Mouse (Mus musculus): ENCODE results near the gene Wnt2b. TPM values are rescaled to one million over a fixed set of nuclear protein-coding genes. Genes with fewer than 3 reads are reported as not detected.

Gene Wnt2b
- polyA plus RNA-seq, 1 experiment, result 0.13 TPM

GRCm38 (mm10) chr3:105005561-105006065 lies 43.9 kb upstream of the Wnt2b start:
- Histone ChIP-seq H3K4me3 (no peak overlapping the region), H3ac (ENCODE audit: control insufficient read depth, insufficient read length) (no peak overlapping the region), H3K36me3 (ENCODE audit: control insufficient read depth, insufficient read depth) (peaks cover 35% of the 10 kb centered on the region), H3K4me2 (ENCODE audit: low read depth) (no peak overlapping the region), H3K27me3 (ENCODE audit: control insufficient read depth, insufficient read depth, insufficient read length) (no peaks in the 10 kb centered on the region), H3K79me2 (ENCODE audit: control insufficient read depth, insufficient read depth) (no peaks in the 10 kb centered on the region)
- TF ChIP-seq REST (IDR thresholded peaks at IDR 0.05; ENCODE audit: insufficient read depth, insufficient read length) (no peak), USF1 (IDR thresholded peaks at IDR 0.05; ENCODE audit: low read depth) (no peak), MYOD1 (IDR thresholded peaks at IDR 0.05; ENCODE audit: control insufficient read depth in 1 of 3, insufficient read length in 2 of 3, low read depth in 2 of 3) (no peak), MYOG (IDR thresholded peaks at IDR 0.05; ENCODE audit: control insufficient read depth in 1 of 3, insufficient read depth in 1 of 3, insufficient read length in 2 of 3, low read depth in 2 of 3) (no peak), TCF12 (IDR thresholded peaks at IDR 0.05; ENCODE audit: insufficient read depth, poor library complexity, severe bottlenecking) (no peak), POLR2AphosphoS2 (IDR thresholded peaks at IDR 0.05; ENCODE audit: insufficient read length, low read depth) (no peak), POLR2A (IDR thresholded peaks at IDR 0.05; ENCODE audit: insufficient read length, low read depth) (no peak), E2F4 (IDR thresholded peaks at IDR 0.05; ENCODE audit: insufficient read depth) (no peak), TCF3 (IDR thresholded peaks at IDR 0.05; ENCODE audit: insufficient read length, low read depth) (no peak), MAX (IDR thresholded peaks at IDR 0.05; ENCODE audit: low read depth) (no peak), SRF (IDR thresholded peaks at IDR 0.05; ENCODE audit: control insufficient read depth, insufficient read length, low read depth) (no peak), CEBPB (IDR thresholded peaks at IDR 0.05; ENCODE audit: insufficient read depth, poor library complexity, severe bottlenecking) (no peak)

DNA sequence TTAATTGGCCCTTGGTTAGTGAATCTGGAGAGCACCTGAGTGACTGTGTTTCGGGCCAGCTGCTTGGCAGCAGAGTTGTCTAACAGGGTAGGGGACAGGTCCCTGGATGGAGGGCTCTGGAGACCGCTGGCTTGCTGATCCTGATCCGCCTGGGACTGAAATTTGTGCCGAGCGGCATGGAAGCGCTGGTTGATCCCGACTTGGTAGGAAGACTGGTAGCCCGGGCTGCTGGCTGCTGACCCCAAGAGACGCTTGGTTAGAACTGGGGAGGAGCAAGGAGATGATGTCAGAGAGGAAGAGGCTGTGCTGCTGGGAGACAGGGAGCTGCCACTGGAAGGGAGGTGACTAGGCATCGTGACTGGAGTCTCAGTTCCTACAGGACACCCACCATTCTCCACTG lies 43.3 kb upstream of the Wnt2b start:
- H3K4me2 ChIP-seq (ENCODE audit: low read depth), result no peak overlapping the region
- peaks cover 35% of the 10 kb centered on the region for H3K36me3 ChIP-seq (ENCODE audit: control insufficient read depth, insufficient read depth)
- TF ChIP-seq MYOG (IDR thresholded peaks at IDR 0.05; ENCODE audit: control insufficient read depth in 1 of 3, insufficient read depth in 1 of 3, insufficient read length in 2 of 3, low read depth in 2 of 3) (no peak), E2F4 (IDR thresholded peaks at IDR 0.05; ENCODE audit: insufficient read depth) (no peak), USF1 (IDR thresholded peaks at IDR 0.05; ENCODE audit: low read depth) (no peak), REST (IDR thresholded peaks at IDR 0.05; ENCODE audit: insufficient read depth, insufficient read length) (no peak), SRF (IDR thresholded peaks at IDR 0.05; ENCODE audit: control insufficient read depth, insufficient read length, low read depth) (no peak), POLR2A (IDR thresholded peaks at IDR 0.05; ENCODE audit: insufficient read length, low read depth) (no peak), CEBPB (IDR thresholded peaks at IDR 0.05; ENCODE audit: insufficient read depth, poor library complexity, severe bottlenecking) (no peak), MYOD1 (IDR thresholded peaks at IDR 0.05; ENCODE audit: control insufficient read depth in 1 of 3, insufficient read length in 2 of 3, low read depth in 2 of 3) (no peak), TCF12 (IDR thresholded peaks at IDR 0.05; ENCODE audit: insufficient read depth, poor library complexity, severe bottlenecking) (no peak)

GRCm38 (mm10) chr3:105003960-105004463 lies 42.3 kb upstream of the Wnt2b start:
- TF ChIP-seq POLR2A (IDR thresholded peaks at IDR 0.05; ENCODE audit: insufficient read length, low read depth) (no peak), TCF3 (IDR thresholded peaks at IDR 0.05; ENCODE audit: insufficient read length, low read depth) (no peak), TCF12 (IDR thresholded peaks at IDR 0.05; ENCODE audit: insufficient read depth, poor library complexity, severe bottlenecking) (no peak), CEBPB (IDR thresholded peaks at IDR 0.05; ENCODE audit: insufficient read depth, poor library complexity, severe bottlenecking) (no peak), REST (IDR thresholded peaks at IDR 0.05; ENCODE audit: insufficient read depth, insufficient read length) (no peak), E2F4 (IDR thresholded peaks at IDR 0.05; ENCODE audit: insufficient read depth) (no peak), MYOD1 (IDR thresholded peaks at IDR 0.05; ENCODE audit: control insufficient read depth in 1 of 3, insufficient read length in 2 of 3, low read depth in 2 of 3) (no peak), USF1 (IDR thresholded peaks at IDR 0.05; ENCODE audit: low read depth) (no peak), SRF (IDR thresholded peaks at IDR 0.05; ENCODE audit: control insufficient read depth, insufficient read length, low read depth) (no peak), POLR2AphosphoS2 (IDR thresholded peaks at IDR 0.05; ENCODE audit: insufficient read length, low read depth) (no peak), MAX (IDR thresholded peaks at IDR 0.05; ENCODE audit: low read depth) (no peak), MYOG (IDR thresholded peaks at IDR 0.05; ENCODE audit: control insufficient read depth in 1 of 3, insufficient read depth in 1 of 3, insufficient read length in 2 of 3, low read depth in 2 of 3) (no peak)
- Histone ChIP-seq H3K79me2 (ENCODE audit: control insufficient read depth, insufficient read depth) (no peaks in the 10 kb centered on the region), H3ac (ENCODE audit: control insufficient read depth, insufficient read length) (no peak overlapping the region), H3K4me3 (no peak overlapping the region), H3K36me3 (ENCODE audit: control insufficient read depth, insufficient read depth) (peaks cover 28% of the 10 kb centered on the region), H3K4me2 (ENCODE audit: low read depth) (no peak overlapping the region), H3K27me3 (ENCODE audit: control insufficient read depth, insufficient read depth, insufficient read length) (no peaks in the 10 kb centered on the region)

More for the DNA sequence above, 43.3 kb upstream of the Wnt2b start:
- no peak overlapping the region for H3ac ChIP-seq (ENCODE audit: control insufficient read depth, insufficient read length)
- H3K79me2 ChIP-seq (ENCODE audit: control insufficient read depth, insufficient read depth), result no peaks in the 10 kb centered on the region
- no peak overlapping the region for H3K4me3 ChIP-seq
- H3K27me3 ChIP-seq (ENCODE audit: control insufficient read depth, insufficient read depth, insufficient read length), result no peaks in the 10 kb centered on the region

DNA sequence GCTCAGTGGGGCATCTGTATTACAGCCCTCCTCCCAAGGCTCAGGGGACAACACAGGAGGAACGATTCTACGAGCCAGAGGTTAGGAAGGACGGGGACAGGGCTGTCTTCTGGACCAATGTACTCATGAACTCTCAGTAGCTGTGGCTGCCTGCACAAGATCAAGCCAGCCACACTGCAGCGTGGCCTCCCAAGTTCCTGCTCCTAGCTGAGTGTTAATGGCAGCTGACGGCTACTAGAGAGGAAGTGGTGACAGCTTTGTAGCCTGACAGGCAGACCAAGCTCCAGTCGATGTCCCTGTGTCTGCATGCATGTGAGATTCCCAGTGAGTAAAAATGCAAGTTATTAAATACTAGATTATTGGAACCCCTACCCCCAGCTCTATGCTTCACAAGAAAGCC lies 39.7 kb upstream of the Wnt2b start:
- Histone ChIP-seq H3K4me3 (no peak overlapping the region), H3K27me3 (ENCODE audit: control insufficient read depth, insufficient read depth, insufficient read length) (no peaks in the 10 kb centered on the region), H3K36me3 (ENCODE audit: control insufficient read depth, insufficient read depth) (peaks cover 16% of the 10 kb centered on the region), H3K79me2 (ENCODE audit: control insufficient read depth, insufficient read depth) (no peaks in the 10 kb centered on the region), H3K4me2 (ENCODE audit: low read depth) (peak overlapping the region; percentile 63), H3ac (ENCODE audit: control insufficient read depth, insufficient read length) (no peak overlapping the region)
- TF ChIP-seq TCF12 (IDR thresholded peaks at IDR 0.05; ENCODE audit: insufficient read depth, poor library complexity, severe bottlenecking), result no peak
- TF ChIP-seq TCF3 (IDR thresholded peaks at IDR 0.05; ENCODE audit: insufficient read length, low read depth), result no peak
- no peak for TF ChIP-seq CEBPB (IDR thresholded peaks at IDR 0.05; ENCODE audit: insufficient read depth, poor library complexity, severe bottlenecking)
- TF ChIP-seq REST (IDR thresholded peaks at IDR 0.05; ENCODE audit: insufficient read depth, insufficient read length), result no peak
- TF ChIP-seq E2F4 (IDR thresholded peaks at IDR 0.05; ENCODE audit: insufficient read depth), result no peak
- no peak for TF ChIP-seq MAX (IDR thresholded peaks at IDR 0.05; ENCODE audit: low read depth)
- TF ChIP-seq MYOD1 (IDR thresholded peaks at IDR 0.05; ENCODE audit: control insufficient read depth in 1 of 3, insufficient read length in 2 of 3, low read depth in 2 of 3), result peak in 2 of 3 experiments; percentile 42 to 87
- no peak for TF ChIP-seq SRF (IDR thresholded peaks at IDR 0.05; ENCODE audit: control insufficient read depth, insufficient read length, low read depth)
- TF ChIP-seq POLR2AphosphoS2 (IDR thresholded peaks at IDR 0.05; ENCODE audit: insufficient read length, low read depth), result no peak
- TF ChIP-seq USF1 (IDR thresholded peaks at IDR 0.05; ENCODE audit: low read depth), result no peak
- peak in 1 of 3 experiments; percentile 17 for TF ChIP-seq MYOG (IDR thresholded peaks at IDR 0.05; ENCODE audit: control insufficient read depth in 1 of 3, insufficient read depth in 1 of 3, insufficient read length in 2 of 3, low read depth in 2 of 3)
- TF ChIP-seq POLR2A (IDR thresholded peaks at IDR 0.05; ENCODE audit: insufficient read length, low read depth), result no peak

All from myocyte (in vitro differentiated cells).